Mouse (Mus musculus) liver, adult 10 weeks (tissue): ENCODE measurements around the gene Kif21b. TPM values are rescaled to one million over a fixed set of nuclear protein-coding genes. Genes with fewer than 3 reads are reported as not detected.

ENCODE experiments used
- polyA plus RNA-seq: library from polyadenylated mRNA; stranded (reverse); fragments of 350-450 nt; fragmentation: Illumina TruSeq; extraction: RNeasy Lipid Tissue Mini Kit (QIAGEN cat#74804); gene quantifications from one replicate; pipeline ENCODE4 v1.2.3, GENCODE M21; 2014; ENCODE audit warnings: low read depth, low replicate concordance

Gene Kif21b
- 0.08 TPM for polyA plus RNA-seq

DNA sequence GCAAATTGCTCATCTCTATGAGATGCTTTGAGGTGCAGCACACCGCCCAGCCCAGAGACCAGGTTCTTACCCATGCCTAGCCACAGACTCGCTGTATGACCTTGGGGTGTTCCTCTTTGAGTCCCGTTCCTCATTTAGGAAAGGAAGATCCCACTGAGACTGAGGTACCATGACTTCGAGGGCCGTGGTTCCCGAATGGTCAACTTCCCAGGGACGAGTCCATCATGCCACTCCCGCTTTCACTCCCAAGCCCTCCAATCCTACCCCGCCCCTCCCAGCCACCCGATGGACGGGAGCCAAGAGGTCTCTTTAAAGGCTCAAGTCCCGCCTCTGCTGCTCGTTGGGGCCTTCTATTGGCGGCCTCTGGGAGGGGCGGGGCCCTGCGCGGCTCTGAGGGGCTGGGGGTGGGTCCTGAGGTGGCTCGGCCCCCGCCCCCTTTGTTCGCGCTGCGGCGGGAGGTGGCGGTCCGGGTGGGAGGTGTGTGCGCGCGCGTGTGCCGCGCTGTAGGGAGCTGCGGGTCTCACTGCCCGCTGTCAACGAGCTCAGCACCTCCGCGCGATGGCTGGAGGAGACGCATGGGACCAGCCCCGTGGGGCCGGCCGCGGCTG is at the start of gene Kif21b:
TSS of gene Kif21b (plus strand) at position 439 of the 608 bp plus-strand sequence.

DNA sequence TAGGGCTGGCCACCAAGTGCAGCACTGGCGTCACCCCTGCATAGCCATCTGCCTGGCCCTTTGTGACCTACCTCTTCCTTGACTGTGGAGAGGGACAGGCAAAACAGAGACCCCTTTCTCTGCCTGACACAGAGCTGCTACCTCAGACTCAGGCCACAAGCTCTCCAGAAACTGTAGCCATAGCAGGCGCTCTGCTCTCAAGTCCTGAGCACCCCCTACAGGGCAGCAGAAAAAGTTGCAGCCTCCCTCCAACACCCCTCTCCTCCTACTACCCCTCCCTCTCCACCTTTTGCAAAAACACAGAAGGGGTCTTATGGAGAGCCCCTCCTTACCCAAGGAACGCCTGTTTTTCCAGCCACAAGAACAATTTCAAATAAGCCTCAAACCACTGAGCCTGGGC is 81.6 kb downstream of the Kif21b start, which contains the start of gene Mroh3:
TSS of gene Mroh3 (minus strand) at position 26 of the 400 bp plus-strand sequence.

Other genes with a start within 250 kb of the Kif21b start
- gene Pkp1, start 212.2 kb upstream of the Kif21b start, polyA plus RNA-seq: not detected
- gene Igfn1, start 125.0 kb upstream of the Kif21b start, polyA plus RNA-seq: not detected
- 2.5 TPM for gene Tmem9, start 123.2 kb upstream of the Kif21b start, polyA plus RNA-seq
- not detected for gene Ascl5, start 80.6 kb upstream of the Kif21b start, polyA plus RNA-seq
- gene Cacna1s, start 78.6 kb upstream of the Kif21b start, polyA plus RNA-seq: not detected
- gene Mroh3, start 81.4 kb downstream of the Kif21b start, polyA plus RNA-seq: not detected
- gene Inava, start 102.9 kb downstream of the Kif21b start, polyA plus RNA-seq: not detected
- gene Gpr25, start 129.5 kb downstream of the Kif21b start, polyA plus RNA-seq: not detected
- 14.1 TPM for gene Camsap2, start 214.7 kb downstream of the Kif21b start, polyA plus RNA-seq